Mouse (Mus musculus): ENCODE measurements around the gene Mgst2. TPM values are rescaled to one million over a fixed set of nuclear protein-coding genes. Genes with fewer than 3 reads are reported as not detected.
A peak's percentile ranks its signal among the peaks of the same experiment; 100 is the strongest.

The Mgst2 gene
- under 1 TPM; 0.48 to 0.60 TPM for total RNA-seq (2021)

- no peak for DNase-seq (ENCODE audit: low spot score)
- intact Hi-C loops (cut with DNase I) = no loop called here
These were observed at the start of gene Mgst2 for GRCm38 (mm10) chr3:51660060-51660459. Gene Mgst2 (plus strand): TSS chr3:51660360.

DNA sequence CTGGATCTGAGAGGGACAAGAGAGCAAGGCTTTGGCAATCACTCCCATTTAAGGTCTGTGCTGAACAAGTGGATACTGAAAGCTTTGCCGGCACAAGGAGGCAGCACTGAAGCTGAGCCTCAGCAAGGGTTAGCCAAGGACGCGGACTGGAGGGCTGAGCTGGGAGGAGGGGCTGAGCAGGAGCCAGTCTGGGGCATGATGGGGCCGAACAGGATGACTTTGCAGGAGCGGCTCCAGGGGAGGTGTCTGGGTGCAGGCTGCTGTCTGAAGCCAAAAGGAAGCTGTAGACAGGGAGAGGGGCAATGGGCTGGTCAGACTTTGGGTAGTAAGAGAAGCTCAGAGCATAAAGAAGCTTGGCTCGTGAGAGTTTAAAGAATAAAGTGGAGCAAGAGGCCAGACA, 48.2 kb upstream of the Mgst2 start:
- intact Hi-C loops (cut with DNase I) = no loop called here

DNA sequence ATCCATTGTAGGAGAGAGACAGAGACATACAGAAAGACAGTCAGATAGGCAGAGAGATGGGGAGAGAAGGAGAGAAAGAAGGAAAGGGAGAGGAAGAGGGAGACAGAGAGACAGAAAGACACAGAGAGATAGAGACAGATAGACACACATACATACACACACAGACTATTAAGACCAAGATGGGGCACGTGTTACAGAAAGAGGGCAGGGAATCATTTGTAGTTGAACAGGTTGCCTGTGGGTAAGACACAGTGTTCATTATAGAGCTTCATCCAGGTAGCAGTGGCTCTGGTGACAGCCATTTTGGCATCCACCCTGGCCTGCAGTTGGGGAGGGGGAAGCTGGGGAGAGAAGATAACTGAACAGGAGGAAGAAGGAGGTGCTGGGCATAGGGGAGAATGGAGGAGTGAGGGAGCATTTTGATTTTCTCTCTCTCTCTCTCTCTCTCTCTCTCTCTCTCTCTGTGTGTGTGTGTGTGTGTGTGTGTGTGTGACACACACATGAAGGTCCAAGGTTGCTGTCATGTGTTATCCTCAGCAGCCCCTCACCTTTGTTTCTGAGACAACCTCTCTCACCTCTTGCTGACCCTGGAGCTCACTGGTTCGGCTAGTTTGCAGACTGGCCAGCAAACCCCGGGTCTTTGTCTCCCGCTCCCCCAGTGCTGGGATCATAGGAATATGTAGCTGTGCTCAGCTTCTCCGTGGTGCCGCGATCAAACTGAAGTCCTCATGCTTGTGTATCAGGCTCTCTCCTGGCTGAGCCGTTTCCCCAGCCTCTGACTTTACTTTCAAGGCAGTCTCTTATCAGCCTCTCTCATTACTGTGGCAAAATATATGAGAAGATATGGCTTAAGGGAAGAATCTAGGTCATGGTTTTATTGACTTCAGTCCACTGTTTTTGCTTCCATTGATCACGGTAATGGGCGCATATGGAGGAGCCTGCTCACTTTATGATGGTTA, 47.5 kb upstream of the Mgst2 start:
- DNase-seq (ENCODE audit: low spot score) = no peak
- intact Hi-C loops (cut with DNase I) = no loop called here

More for the DNA sequence above, 48.2 kb upstream of the Mgst2 start:
- DNase-seq (ENCODE audit: low spot score) = peak; percentile 66

- intact Hi-C loops (cut with DNase I) = no loop called here
- no peak for DNase-seq (ENCODE audit: low spot score)
These were observed 45.9 kb upstream of the Mgst2 start for GRCm38 (mm10) chr3:51614278-51614677.

DNA sequence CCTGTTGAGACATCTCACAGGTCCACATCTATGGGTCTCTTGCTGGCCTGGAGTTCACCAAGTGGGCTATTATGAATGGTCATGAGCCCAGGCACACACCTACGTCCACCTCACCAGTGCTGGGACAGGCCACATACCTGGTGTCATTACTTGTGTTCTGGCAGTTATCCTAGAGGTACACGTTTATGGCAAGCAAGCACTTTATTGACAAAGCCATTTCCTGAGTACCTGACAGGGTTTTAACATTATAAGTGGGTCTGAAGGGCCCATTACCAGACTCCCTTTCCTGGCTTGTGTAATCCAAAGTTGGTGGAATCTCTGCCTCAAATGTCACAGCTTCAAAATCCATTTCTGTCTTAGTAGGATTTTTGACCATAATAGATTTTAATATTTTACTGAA, 36.2 kb upstream of the Mgst2 start:
- intact Hi-C loops (cut with DNase I) = no loop called here
- no peak for DNase-seq (ENCODE audit: low spot score)

DNA sequence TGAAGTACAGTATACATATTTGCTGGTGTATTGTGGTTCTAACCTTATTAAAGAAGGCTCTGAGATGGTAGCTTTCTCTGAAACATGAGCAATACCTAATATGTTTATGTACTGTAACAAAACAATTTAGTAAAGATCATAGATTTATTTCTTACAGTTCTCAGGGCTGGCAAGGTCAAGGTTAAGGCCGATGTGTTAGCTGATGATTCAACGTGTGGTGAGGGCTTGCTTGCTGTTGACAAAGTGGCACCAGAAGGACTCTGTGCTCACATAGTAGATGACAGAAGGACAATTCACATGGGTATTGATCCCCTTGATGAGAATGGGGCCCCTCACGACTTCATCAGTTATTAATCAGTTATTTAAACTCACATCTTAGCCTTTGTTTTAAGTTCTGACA, 32.4 kb upstream of the Mgst2 start:
- no peak for DNase-seq (ENCODE audit: low spot score)
- intact Hi-C loops (cut with DNase I) = no loop called here

DNA sequence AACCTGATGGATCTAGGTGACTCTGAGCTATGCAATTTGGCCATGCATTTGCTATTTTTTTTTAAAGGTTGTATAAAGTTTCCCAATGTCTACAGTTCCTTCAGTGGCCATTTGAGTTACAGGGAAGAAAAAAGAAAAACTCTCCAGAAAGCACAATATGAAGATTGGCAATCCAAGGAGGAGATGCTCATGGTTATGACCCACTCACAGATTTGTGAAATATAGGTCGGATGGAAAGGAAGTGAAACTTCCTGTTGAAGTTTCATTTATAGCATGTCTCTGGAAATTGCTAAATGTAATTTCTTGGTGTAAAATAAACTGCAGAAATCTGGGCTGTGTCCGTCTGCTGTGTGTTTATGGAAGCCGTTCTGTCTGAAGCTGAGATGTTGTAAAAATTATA, 31.2 kb upstream of the Mgst2 start:
- DNase-seq (ENCODE audit: low spot score) = no peak
- intact Hi-C loops (cut with DNase I) = no loop called here

- DNase-seq (ENCODE audit: low spot score) = no peak
- intact Hi-C loops (cut with DNase I) = no loop called here
These were observed 29.4 kb upstream of the Mgst2 start for GRCm38 (mm10) chr3:51630746-51631145.

GRCm38 (mm10) chr3:51631971-51632370, 28.2 kb upstream of the Mgst2 start:
- intact Hi-C loops (cut with DNase I) = no loop called here
- DNase-seq (ENCODE audit: low spot score) = no peak

- intact Hi-C loops (cut with DNase I) = no loop called here
- no peak for DNase-seq (ENCODE audit: low spot score)
These were observed 25.7 kb upstream of the Mgst2 start for GRCm38 (mm10) chr3:51634451-51634850.

DNA sequence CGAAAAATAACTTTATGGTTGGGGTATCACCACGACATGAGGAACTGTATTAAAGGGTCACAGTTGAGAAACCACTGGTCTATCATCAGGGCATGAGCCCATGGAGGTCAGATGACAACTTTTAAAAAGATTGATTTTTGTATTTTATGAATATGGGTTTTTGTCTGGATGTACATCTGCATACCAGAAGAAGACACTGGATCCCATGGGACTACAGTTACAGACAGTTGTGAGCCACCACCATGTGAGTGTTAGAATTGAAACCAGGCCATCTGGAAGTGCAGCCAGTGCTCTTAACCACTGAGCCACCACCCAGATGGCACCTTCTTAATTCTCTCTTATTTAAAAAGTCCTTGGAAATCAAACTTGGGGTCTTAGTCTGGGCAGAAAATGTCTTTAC, 24.2 kb upstream of the Mgst2 start:
- intact Hi-C loops (cut with DNase I) = no loop called here
- DNase-seq (ENCODE audit: low spot score) = no peak

DNA sequence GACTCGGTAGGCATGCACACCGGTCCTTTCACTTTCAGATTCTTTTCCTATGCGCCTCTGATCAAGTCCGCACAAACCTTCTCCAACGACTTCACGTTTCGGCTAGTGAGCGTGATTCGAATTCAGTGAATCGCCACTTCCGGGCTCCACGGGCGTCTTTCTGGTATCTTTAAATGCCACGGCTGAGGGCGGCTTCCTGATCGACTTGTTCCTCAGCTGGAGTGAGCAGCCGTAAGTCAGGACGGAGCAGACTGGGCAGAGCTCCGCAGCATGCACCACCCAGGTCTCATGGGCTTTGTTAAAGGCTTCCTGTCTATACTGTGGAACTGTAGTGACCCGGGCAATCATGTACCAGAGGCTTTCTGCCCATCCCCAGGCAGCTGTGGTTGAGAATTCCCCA, 23.5 kb upstream of the Mgst2 start:
- intact Hi-C loops (cut with DNase I) = no loop called here

DNA sequence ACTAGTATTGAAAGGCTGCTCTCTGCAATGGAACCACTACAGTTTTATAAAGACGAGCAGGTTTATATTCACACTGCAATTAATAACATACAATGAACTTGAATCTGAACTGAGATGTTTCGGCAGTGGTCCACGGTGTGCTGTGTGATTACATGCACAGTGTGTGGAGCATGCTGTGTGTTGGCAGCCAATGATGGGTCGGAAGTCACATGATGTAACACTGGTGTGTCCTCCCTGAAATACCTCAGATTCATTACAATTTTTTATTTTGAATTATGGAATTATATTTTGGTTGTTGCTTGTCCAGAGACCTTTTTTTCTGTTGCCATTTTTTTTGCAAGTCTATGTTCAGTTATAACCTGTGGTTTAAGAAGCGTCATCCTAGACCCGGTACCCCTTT, 22.8 kb upstream of the Mgst2 start:
- DNase-seq (ENCODE audit: low spot score) = no peak
- intact Hi-C loops (cut with DNase I) = no loop called here

More for the DNA sequence above, 23.5 kb upstream of the Mgst2 start:
- no peak for DNase-seq (ENCODE audit: low spot score)

GRCm38 (mm10) chr3:51638260-51638659, 21.9 kb upstream of the Mgst2 start:
- DNase-seq (ENCODE audit: low spot score) = no peak
- intact Hi-C loops (cut with DNase I) = no loop called here

- intact Hi-C loops (cut with DNase I) = no loop called here
These were observed 14.7 kb upstream of the Mgst2 start for GRCm38 (mm10) chr3:51645484-51645883.

DNA sequence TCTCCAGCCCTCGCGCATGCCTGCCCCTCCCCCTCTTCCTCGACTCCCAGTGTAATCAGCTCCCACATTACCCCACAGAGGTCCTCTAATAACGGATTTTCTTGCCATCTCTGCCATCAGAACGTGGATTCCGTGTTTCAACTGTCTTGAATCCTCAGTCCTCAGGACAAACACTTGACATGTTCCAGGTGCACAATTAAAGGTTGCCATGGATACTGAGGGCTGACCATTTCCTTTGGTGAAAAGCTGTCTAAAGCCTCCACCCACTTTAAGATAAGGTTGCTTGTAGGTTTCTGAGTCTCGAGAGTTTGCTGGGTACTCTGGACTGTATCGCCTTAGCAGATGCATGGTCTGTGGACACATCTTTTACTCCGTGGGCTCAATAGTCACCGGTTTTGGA, 13.9 kb upstream of the Mgst2 start:
- intact Hi-C loops (cut with DNase I) = loop anchor here (2.0 kb wide), 1 partner anchor 596 kb away; no protein-coding TSS in a partner anchor
- DNase-seq (ENCODE audit: low spot score) = no peak

More at GRCm38 (mm10) chr3:51645484-51645883, 14.7 kb upstream of the Mgst2 start:
- no peak for DNase-seq (ENCODE audit: low spot score)

- intact Hi-C loops (cut with DNase I) = loop anchor here (2.0 kb wide), 1 partner anchor 595 kb away; no protein-coding TSS in a partner anchor
- DNase-seq (ENCODE audit: low spot score) = no peak
These were observed 12.8 kb upstream of the Mgst2 start for GRCm38 (mm10) chr3:51647356-51647755.

DNA sequence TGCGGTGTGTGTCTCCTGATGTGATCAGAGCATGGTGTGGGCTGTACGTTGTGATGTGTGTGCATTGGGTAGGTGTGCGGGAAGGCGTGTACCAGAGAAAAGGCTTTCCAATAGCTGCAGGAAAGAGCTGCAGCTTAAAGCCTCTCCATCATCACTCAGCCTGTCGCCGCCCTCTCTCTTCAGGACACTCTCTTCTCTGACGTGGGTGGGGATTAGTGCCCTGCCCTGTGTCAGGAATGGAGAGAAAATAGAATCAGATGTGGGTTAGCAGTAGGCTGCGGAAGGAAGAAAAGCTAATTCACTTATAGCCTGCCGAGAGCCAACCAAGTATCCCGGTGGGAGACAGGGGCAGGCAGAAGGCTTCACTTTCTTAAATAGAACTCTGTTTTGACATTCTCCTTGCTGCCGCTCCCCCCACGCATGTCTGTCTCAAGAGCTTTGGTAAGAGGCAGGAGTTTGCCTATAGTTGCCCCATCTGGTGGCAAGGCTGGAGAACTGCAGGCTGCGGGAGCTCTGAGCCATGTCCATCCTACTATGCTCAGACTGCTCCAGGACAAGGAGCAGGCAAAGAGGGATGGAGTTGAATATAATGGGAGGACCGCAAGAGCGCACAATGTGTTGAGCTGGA, 12.0 kb upstream of the Mgst2 start:
- intact Hi-C loops (cut with DNase I) = loop anchor here (1.0 kb wide), 1 partner anchor 65 kb away; no protein-coding TSS in a partner anchor
- DNase-seq (ENCODE audit: low spot score) = peak; percentile 45

GRCm38 (mm10) chr3:51649426-51649825, 10.7 kb upstream of the Mgst2 start:
- DNase-seq (ENCODE audit: low spot score) = no peak
- intact Hi-C loops (cut with DNase I) = loop anchor here (1.0 kb wide), 1 partner anchor 138 kb away; no protein-coding TSS in a partner anchor

DNA sequence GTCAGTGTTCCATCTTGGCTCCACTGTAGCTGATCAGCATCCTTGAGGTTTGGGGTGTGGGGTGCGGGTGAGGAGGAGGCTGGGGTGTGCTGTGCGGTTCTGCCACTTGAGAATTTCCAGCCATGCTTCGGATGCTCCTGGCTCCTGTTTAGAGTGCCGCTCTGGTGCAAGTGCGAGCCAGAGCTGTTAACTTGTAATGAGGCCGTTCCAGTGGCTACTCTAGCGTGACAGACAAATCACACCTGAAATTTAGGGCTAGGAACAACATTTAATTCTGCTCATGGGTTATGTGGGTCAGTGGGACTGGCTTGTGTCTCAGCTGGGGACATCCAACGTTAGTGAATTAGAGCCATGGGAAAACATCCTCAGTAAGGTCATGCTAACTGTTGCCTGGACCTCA, 10.2 kb upstream of the Mgst2 start:
- DNase-seq (ENCODE audit: low spot score) = no peak
- intact Hi-C loops (cut with DNase I) = loop anchor here (1.0 kb wide), 1 partner anchor 139 kb away; no protein-coding TSS in a partner anchor

- no peak for DNase-seq (ENCODE audit: low spot score)
- intact Hi-C loops (cut with DNase I) = no loop called here
These were observed 9.0 kb upstream of the Mgst2 start for GRCm38 (mm10) chr3:51651149-51651548.

All from heart, postnatal 25 days (tissue).